Mouse (Mus musculus) embryonic fibroblast, embryonic 13.5 days (primary cell): ENCODE data around the gene BC051142.

Experiments
- CTCF ChIP-seq: IDR thresholded peaks from 2 replicates; pipeline ENCODE4 v1.5.1; 2011; ENCODE audit warnings: mild to moderate bottlenecking, control low read depth, low read length, moderate library complexity, borderline replicate concordance; ENCODE audit not compliant: insufficient read depth
- POLR2A ChIP-seq: IDR thresholded peaks from 2 replicates; pipeline ENCODE4 v1.6.1; 2011; ENCODE audit warnings: low read depth, mild to moderate bottlenecking, control low read depth, low read length, moderate library complexity

GRCm38 (mm10) chr17:34381876-34382275 lies 16.7 kb upstream of the BC051142 start:
- TF ChIP-seq POLR2A (no peak), CTCF (no peak)
